In genomic region chrX:96178437-96178836, GRCm38 (mm10) we compare ENCODE assay signal across 8 mouse cellular contexts.
A peak's percentile ranks its signal among the peaks of the same experiment; 100 is the strongest.
DNase-seq lines count a peak whose midpoint lies in the region; ATAC-seq and TF ChIP-seq lines count a peak whose summit lies in the region.

No protein-coding gene starts in this region.

- no peak for TF ChIP-seq EP300 in lung, postnatal 0 days (IDR thresholded peaks at IDR 0.05)

- no peak for ATAC-seq in kidney, embryonic 16.5 days (ENCODE audit: low FRiP score, low TSS enrichment)
- ATAC-seq in common myeloid progenitor, adult 5-6 weeks (replicated peaks; ENCODE audit: low read depth, poor library complexity, severe bottlenecking) = peak; percentile 85
- ATAC-seq in lung, postnatal 0 days = no peak

- DNase-seq in kidney, adult 18-20 months = peak; percentile 25
- peak; percentile 73 for DNase-seq in CD4-positive, CD25-positive, alpha-beta regulatory T cell, adult 2 months (ENCODE audit: low read depth, low spot score)
- peak; percentile 63 for DNase-seq in adipocyte (ENCODE audit: low spot score)
- DNase-seq in induced T-regulatory cell, adult 2 months (ENCODE audit: low read depth) = peak; percentile 67
- peak; percentile 60 for DNase-seq in lung, postnatal 0 days (ENCODE audit: low spot score)
- DNase-seq in thymus, postnatal 4 days = peak; percentile 53

- no peaks in the 10 kb centered on the region for H3K9me3 ChIP-seq in kidney, embryonic 16.5 days (ENCODE audit: low read length)
- H3K9me3 ChIP-seq in lung, postnatal 0 days (ENCODE audit: low read length) = no peaks in the 10 kb centered on the region

- H3K27me3 ChIP-seq in kidney, embryonic 16.5 days (ENCODE audit: insufficient read depth, low read length) = no peaks in the 10 kb centered on the region
- no peaks in the 10 kb centered on the region for H3K27me3 ChIP-seq in lung, postnatal 0 days (replicated peaks; ENCODE audit: insufficient read depth, low read length)

- no peak overlapping the region for H3K9ac ChIP-seq in kidney, embryonic 16.5 days (replicated peaks; ENCODE audit: low read length)
- H3K9ac ChIP-seq in lung, postnatal 0 days (replicated peaks; ENCODE audit: low read depth) = no peak overlapping the region

- H3K27ac ChIP-seq in kidney, embryonic 16.5 days (ENCODE audit: low read length) = no peak overlapping the region
- H3K27ac ChIP-seq in lung, postnatal 0 days (ENCODE audit: low read length) = no peak overlapping the region

- no peak overlapping the region for H3K4me3 ChIP-seq in kidney, embryonic 16.5 days (ENCODE audit: low read length)
- no peak overlapping the region for H3K4me3 ChIP-seq in lung, postnatal 0 days (ENCODE audit: low read depth, low read length)

- H3K4me1 ChIP-seq in kidney, embryonic 16.5 days (ENCODE audit: insufficient read depth, low read length) = no peaks in the 10 kb centered on the region
- H3K4me1 ChIP-seq in lung, postnatal 0 days (ENCODE audit: insufficient read depth, low read depth, low read length) = no peaks in the 10 kb centered on the region

- TF ChIP-seq CTCF in lung, postnatal 0 days (IDR thresholded peaks at IDR 0.05) = peak; percentile 75

- 16% methylated on average over 1 of the region's 1 CpGs for WGBS in kidney, embryonic 16.5 days
- WGBS in lung, postnatal 0 days = 16% methylated on average over 1 of the region's 1 CpGs

- no peaks in the 10 kb centered on the region for H3K36me3 ChIP-seq in kidney, embryonic 16.5 days (ENCODE audit: insufficient read depth, low read length)
- H3K36me3 ChIP-seq in lung, postnatal 0 days (ENCODE audit: insufficient read depth, low read length) = no peaks in the 10 kb centered on the region

- H3K4me2 ChIP-seq in kidney, embryonic 16.5 days (replicated peaks; ENCODE audit: low read depth, low read length) = no peak overlapping the region
- H3K4me2 ChIP-seq in lung, postnatal 0 days (replicated peaks; ENCODE audit: low read depth, low read length) = no peak overlapping the region
